Mouse (Mus musculus): ENCODE results near the gene 1700015F17Rik. TPM values are rescaled to one million over a fixed set of nuclear protein-coding genes. Genes with fewer than 3 reads are reported as not detected.
A peak's percentile ranks its signal among the peaks of the same experiment; 100 is the strongest.

1700015F17Rik gene
- total and polyA plus RNA-seq, 3 experiments, result not detected

DNA sequence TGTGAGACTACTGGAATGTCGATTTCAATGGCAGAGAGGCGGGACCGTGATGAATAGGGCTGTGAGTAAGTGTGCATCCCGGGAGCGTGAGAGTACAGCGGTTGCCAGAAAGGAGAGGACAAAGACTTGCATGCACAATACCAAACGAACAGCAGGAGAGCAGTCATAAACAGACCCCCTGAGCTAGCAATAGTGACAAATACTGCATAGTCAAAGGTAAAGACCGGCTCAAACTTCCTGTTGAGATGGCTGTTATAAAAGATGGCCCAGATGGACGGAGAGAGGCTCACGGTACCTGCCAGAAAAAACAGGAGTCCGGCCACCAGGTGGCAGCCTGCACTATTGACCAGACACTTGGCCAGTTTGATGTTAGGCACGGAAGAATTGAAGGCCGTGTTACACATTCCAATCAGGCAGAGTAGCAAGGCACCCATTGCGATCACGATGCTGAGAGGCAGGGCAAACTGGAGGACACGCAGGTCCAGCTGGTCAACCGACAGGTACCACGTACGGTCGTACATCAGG lies 28.8 kb upstream of the 1700015F17Rik start:
- no peaks in the 10 kb centered on the region; the same call in 1 of the 2 replicates for H3K79me2 ChIP-seq (replicated peaks; ENCODE audit: control insufficient read depth, extremely low read depth, insufficient read depth, poor library complexity, severe bottlenecking)
- peak; percentile 26 for DNase-seq (ENCODE audit: extremely low read depth)
- TF ChIP-seq SMC3 (IDR thresholded peaks at IDR 0.05; ENCODE audit: low read depth, low read length) (peak; percentile 81), CTCF (conservative IDR thresholded peaks at IDR 0.05 in 1 of 2, IDR thresholded peaks at IDR 0.05 in 1 of 2; ENCODE audit: low read depth in 2 of 2, low read length in 2 of 2) (peak in 1 of 2 experiments; percentile 71; a peak in 2 of 4 replicates), POLR2A (IDR thresholded peaks at IDR 0.05; ENCODE audit: low read depth, low read length) (no peak), RAD21 (IDR thresholded peaks at IDR 0.05; ENCODE audit: low read depth, low read length) (peak; percentile 58), POLR2AphosphoS2 (IDR thresholded peaks at IDR 0.05; ENCODE audit: low read depth, low read length) (no peak)
- H3K9me3 ChIP-seq (replicated peaks; ENCODE audit: low read length), result peaks cover 4% of the 10 kb centered on the region
- H3K36me3 ChIP-seq (replicated peaks in 1 of 2; ENCODE audit: control insufficient read depth in 1 of 2, insufficient read depth in 1 of 2, low read length in 1 of 2), result peaks cover 36 to 70% of the 10 kb centered on the region in 2 experiments
- H3K4me3 ChIP-seq (replicated peaks in 1 of 3; ENCODE audit: low read depth in 2 of 3, low read length in 2 of 3, poor library complexity in 1 of 3), result no peak overlapping the region
- H3K27ac ChIP-seq (ENCODE audit: insufficient read depth, low read depth), result no peak overlapping the region
- in situ Hi-C loops (cut with MboI; ENCODE audit: low pct_ligation_motif_present, low pct_unique_long_range_greater_than_20kb, low sequenced_read_pairs) (loop anchor here (10.0 to 25.0 kb wide), 2 partner anchors 130 to 227 kb away; no protein-coding TSS in a partner anchor), dilution Hi-C loops (cut with MboI; ENCODE audit: extremely low pct_ligation_motif_present, extremely low pct_unique_long_range_greater_than_20kb, low sequenced_read_pairs) (no loop called here)
- H3K4me1 ChIP-seq (ENCODE audit: control insufficient read depth in 1 of 2, insufficient read depth in 2 of 2), result peaks cover 8 to 32% of the 10 kb centered on the region in 2 experiments
- H3K27me3 ChIP-seq (replicated peaks), result no peaks in the 10 kb centered on the region
- no peak overlapping the region for H3K9ac ChIP-seq (ENCODE audit: insufficient read depth, low read depth)
- no peak overlapping the region for H3K4me2 ChIP-seq (ENCODE audit: insufficient read depth, low read depth, poor library complexity, severe bottlenecking)

DNA sequence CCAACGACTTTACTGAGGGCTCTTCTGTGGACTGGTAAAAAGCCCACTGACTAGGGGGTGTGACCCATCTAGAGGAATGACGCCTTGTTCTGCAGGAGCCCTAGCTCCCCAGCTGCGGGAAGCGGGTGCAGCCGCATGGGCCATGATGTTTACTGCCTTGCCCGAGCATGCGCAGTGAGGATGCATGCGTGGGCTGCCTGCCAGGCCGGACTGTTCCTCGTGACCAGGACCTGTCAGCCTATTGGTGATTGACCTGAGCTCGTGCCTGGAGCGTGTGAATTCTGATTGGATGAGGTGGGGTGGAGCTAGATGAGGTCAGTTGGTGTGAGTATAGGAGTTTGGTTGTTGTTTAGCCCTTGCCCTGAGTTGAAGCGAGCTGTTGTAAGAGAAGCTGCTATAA lies 25.5 kb upstream of the 1700015F17Rik start:
- Histone ChIP-seq H3K4me2 (ENCODE audit: insufficient read depth, low read depth, poor library complexity, severe bottlenecking) (no peak overlapping the region), H3K9me3 (replicated peaks; ENCODE audit: low read length) (no peaks in the 10 kb centered on the region), H3K9ac (ENCODE audit: insufficient read depth, low read depth) (no peak overlapping the region), H3K79me2 (replicated peaks; ENCODE audit: control insufficient read depth, extremely low read depth, insufficient read depth, poor library complexity, severe bottlenecking) (no peaks in the 10 kb centered on the region; the same call in 1 of the 2 replicates), H3K36me3 (replicated peaks in 1 of 2; ENCODE audit: control insufficient read depth in 1 of 2, insufficient read depth in 1 of 2, low read length in 1 of 2) (peaks cover 32 to 43% of the 10 kb centered on the region in 2 experiments), H3K4me1 (ENCODE audit: control insufficient read depth in 1 of 2, insufficient read depth in 2 of 2) (peaks cover 0 to 4% of the 10 kb centered on the region in 2 experiments; a peak in 2 of 4 replicates), H3K4me3 (replicated peaks in 1 of 3; ENCODE audit: low read depth in 2 of 3, low read length in 2 of 3, poor library complexity in 1 of 3) (no peak overlapping the region), H3K27ac (ENCODE audit: insufficient read depth, low read depth) (no peak overlapping the region), H3K27me3 (replicated peaks) (no peaks in the 10 kb centered on the region)
- TF ChIP-seq BHLHE40 (IDR thresholded peaks at IDR 0.05; ENCODE audit: low read depth, low read length), result no peak
- in situ Hi-C loops (cut with MboI; ENCODE audit: low pct_ligation_motif_present, low pct_unique_long_range_greater_than_20kb, low sequenced_read_pairs), result loop anchor here (10.0 to 25.0 kb wide), 2 partner anchors 133 to 230 kb away; no protein-coding TSS in a partner anchor
- dilution Hi-C loops (cut with MboI; ENCODE audit: extremely low pct_ligation_motif_present, extremely low pct_unique_long_range_greater_than_20kb, low sequenced_read_pairs), result no loop called here
- no peak for DNase-seq (ENCODE audit: extremely low read depth)

DNA sequence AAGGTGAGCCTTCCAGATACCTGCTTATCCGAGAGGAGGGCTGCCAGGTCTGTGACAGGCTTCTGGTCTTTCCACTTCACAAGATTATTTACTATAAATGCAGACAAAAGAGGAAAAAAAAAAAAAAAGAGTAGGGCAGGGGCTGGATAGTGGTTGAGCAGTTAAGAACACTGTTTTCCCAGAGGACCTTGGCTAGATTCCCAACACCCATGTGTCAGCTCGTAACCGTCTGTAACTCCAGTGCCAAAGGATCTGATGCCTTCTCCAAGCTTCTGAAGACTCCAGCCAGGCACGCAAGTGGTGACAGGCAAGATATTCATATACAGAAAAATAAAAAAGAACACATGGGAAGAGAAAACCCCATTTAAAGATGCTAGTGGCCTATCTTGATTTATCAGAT lies 24.4 kb upstream of the 1700015F17Rik start:
- H3K27ac ChIP-seq (ENCODE audit: insufficient read depth, low read depth), result no peak overlapping the region
- no peaks in the 10 kb centered on the region; the same call in 1 of the 2 replicates for H3K79me2 ChIP-seq (replicated peaks; ENCODE audit: control insufficient read depth, extremely low read depth, insufficient read depth, poor library complexity, severe bottlenecking)
- no peak for DNase-seq (ENCODE audit: extremely low read depth)
- in situ Hi-C loops (cut with MboI; ENCODE audit: low pct_ligation_motif_present, low pct_unique_long_range_greater_than_20kb, low sequenced_read_pairs), result loop anchor here (10.0 to 25.0 kb wide), 2 partner anchors 134 to 231 kb away; no protein-coding TSS in a partner anchor
- no peaks in the 10 kb centered on the region for H3K27me3 ChIP-seq (replicated peaks)
- no peak overlapping the region for H3K4me2 ChIP-seq (ENCODE audit: insufficient read depth, low read depth, poor library complexity, severe bottlenecking)
- no peaks in the 10 kb centered on the region for H3K9me3 ChIP-seq (replicated peaks; ENCODE audit: low read length)
- H3K4me1 ChIP-seq (ENCODE audit: control insufficient read depth in 1 of 2, insufficient read depth in 2 of 2), result no peaks in the 10 kb centered on the region; a peak in 1 of 4 replicates
- no peak for TF ChIP-seq MAX (IDR thresholded peaks at IDR 0.05; ENCODE audit: low read length)
- no peak overlapping the region for H3K9ac ChIP-seq (ENCODE audit: insufficient read depth, low read depth)
- peaks cover 27 to 37% of the 10 kb centered on the region in 2 experiments for H3K36me3 ChIP-seq (replicated peaks in 1 of 2; ENCODE audit: control insufficient read depth in 1 of 2, insufficient read depth in 1 of 2, low read length in 1 of 2)
- H3K4me3 ChIP-seq (replicated peaks in 1 of 3; ENCODE audit: low read depth in 2 of 3, low read length in 2 of 3, poor library complexity in 1 of 3), result no peak overlapping the region
- dilution Hi-C loops (cut with MboI; ENCODE audit: extremely low pct_ligation_motif_present, extremely low pct_unique_long_range_greater_than_20kb, low sequenced_read_pairs), result no loop called here
